Mouse (Mus musculus) CH12.LX (cell line): ENCODE measurements at regions not wholly inside any gene's neighbourhood (a gene's known extent, or its start where the extent isn't known, plus 50 kb on each side); places are given as distances from the start of the nearest gene placed in this dataset.

Experiments used
- DNase-seq: peaks from one replicate; pipeline ENCODE4 v3.0.0-alpha.2; 2013; ENCODE audit errors: extremely low read depth
- H3K27ac ChIP-seq: 2 replicates; pipeline ENCODE4 v1.5.1; 2012; ENCODE audit warnings: low read depth, mild to moderate bottlenecking, control low read depth, moderate library complexity; ENCODE audit not compliant: insufficient read depth
- H3K27me3 ChIP-seq: replicated peaks from 2 replicates; pipeline ENCODE3; 2012; ENCODE audit warnings: inconsistent platforms
- H3K36me3 ChIP-seq, 2 experiments: replicated peaks in 1 of 2; 2 replicates each; pipeline versions ENCODE3 to v1.6.1; 2012; ENCODE audit warnings: inconsistent platforms in 1 of 2, low read length in 1 of 2, mild to moderate bottlenecking in 1 of 2, mixed read lengths in 1 of 2, moderate library complexity in 1 of 2; ENCODE audit not compliant: control insufficient read depth in 1 of 2, insufficient read depth in 1 of 2
- H3K4me1 ChIP-seq, 2 experiments: 2 replicates each; pipeline ENCODE4 v1.6.1; 2012; ENCODE audit warnings: inconsistent platforms in 1 of 2, moderate library complexity in 1 of 2; ENCODE audit not compliant: insufficient read depth in 2 of 2, control insufficient read depth in 1 of 2
- H3K4me2 ChIP-seq: 2 replicates; pipeline ENCODE4 v1.6.1; 2012; ENCODE audit warnings: low read depth, mild to moderate bottlenecking, control low read depth; ENCODE audit not compliant: poor library complexity, insufficient read depth, severe bottlenecking
- H3K4me3 ChIP-seq, 3 experiments: fragments of 150-350 bp in 1 of 3; sonication (generic) in 1 of 3; replicated peaks in 1 of 3; 2 replicates each; pipeline versions ENCODE3 to v1.5.1; 2011 to 2012; ENCODE audit warnings: low read depth in 2 of 3, low read length in 2 of 3, mild to moderate bottlenecking in 2 of 3, moderate library complexity in 2 of 3, control low read depth in 1 of 3, improper control_type of control experiment in 1 of 3, inconsistent platforms in 1 of 3, mixed read lengths in 1 of 3; ENCODE audit not compliant: poor library complexity in 1 of 3
- H3K79me2 ChIP-seq: replicated peaks from 2 replicates; pipeline ENCODE4 v1.6.1; 2012; ENCODE audit warnings: mild to moderate bottlenecking, moderate library complexity; ENCODE audit not compliant: control insufficient read depth, poor library complexity, insufficient read depth, severe bottlenecking; ENCODE audit errors: extremely low read depth
- H3K9ac ChIP-seq: 2 replicates; pipeline ENCODE4 v1.6.1; 2012; ENCODE audit warnings: low read depth, mild to moderate bottlenecking, control low read depth, moderate library complexity; ENCODE audit not compliant: insufficient read depth
- H3K9me3 ChIP-seq: replicated peaks from 2 replicates; pipeline ENCODE3; 2012; ENCODE audit warnings: low read length, inconsistent platforms, mixed read lengths
- ELF1 ChIP-seq: IDR thresholded peaks from 2 replicates; pipeline ENCODE4 v1.6.1; 2014; ENCODE audit warnings: low read depth, mild to moderate bottlenecking, inconsistent platforms, low read length, improper control_type of control experiment
- EP300 ChIP-seq: IDR thresholded peaks from 2 replicates; pipeline ENCODE4 v1.6.1; 2011; ENCODE audit warnings: low read length, improper control_type of control experiment
- ETS1 ChIP-seq: conservative IDR thresholded peaks from 2 replicates; pipeline ENCODE4 v1.6.1; 2012; ENCODE audit warnings: low read depth, mild to moderate bottlenecking, inconsistent platforms, low read length, improper control_type of control experiment, moderate library complexity
- GABPA ChIP-seq: IDR thresholded peaks from 2 replicates; pipeline ENCODE4 v1.6.1; 2012; ENCODE audit warnings: low read depth, low read length, improper control_type of control experiment, inconsistent platforms; ENCODE audit not compliant: insufficient replicate concordance
- IRF4 ChIP-seq: IDR thresholded peaks from 2 replicates; pipeline ENCODE4 v1.6.1; 2014; ENCODE audit warnings: low read depth, mild to moderate bottlenecking, inconsistent platforms, low read length, improper control_type of control experiment
- KAT2A ChIP-seq: IDR thresholded peaks from 2 replicates; pipeline ENCODE4 v1.6.1; 2012; ENCODE audit warnings: low read length, improper control_type of control experiment, inconsistent platforms; ENCODE audit not compliant: insufficient replicate concordance
- MEF2A ChIP-seq: IDR thresholded peaks from 2 replicates; pipeline ENCODE4 v1.6.1; 2014; ENCODE audit warnings: low read depth, mild to moderate bottlenecking, inconsistent platforms, low read length, improper control_type of control experiment, borderline replicate concordance
- NELFE ChIP-seq: IDR thresholded peaks from 2 replicates; pipeline ENCODE4 v1.6.1; 2011; ENCODE audit warnings: low read depth, low read length, improper control_type of control experiment
- PAX5 ChIP-seq: IDR thresholded peaks from 2 replicates; pipeline ENCODE4 v1.6.1; 2012; ENCODE audit warnings: low read length, inconsistent platforms, mixed read lengths
- SMC3 ChIP-seq: IDR thresholded peaks from 2 replicates; pipeline ENCODE4 v1.6.1; 2011; ENCODE audit warnings: low read depth, low read length, improper control_type of control experiment
- TBP ChIP-seq: conservative IDR thresholded peaks from 2 replicates; pipeline ENCODE4 v1.6.1; 2011; ENCODE audit warnings: low read depth, low read length, improper control_type of control experiment
- TCF12 ChIP-seq: IDR thresholded peaks from 2 replicates; pipeline ENCODE4 v1.6.1; 2014; ENCODE audit warnings: low read depth, mild to moderate bottlenecking, inconsistent platforms, low read length, improper control_type of control experiment
- ZC3H11A ChIP-seq: IDR thresholded peaks from 2 replicates; pipeline ENCODE4 v1.6.1; 2012; ENCODE audit warnings: low read depth, mild to moderate bottlenecking, inconsistent platforms, low read length, improper control_type of control experiment
- ZMIZ1 ChIP-seq: IDR thresholded peaks from 2 replicates; pipeline ENCODE4 v1.6.1; 2012; ENCODE audit warnings: low read depth, mild to moderate bottlenecking, inconsistent platforms, low read length, improper control_type of control experiment
- dilution Hi-C: fragments of 300-500 bp; cut with MboI; formaldehyde crosslinking; loops from 2 replicates; pipeline ENCODE4 v1.14.3; 2020; ENCODE audit warnings: low sequenced_read_pairs; ENCODE audit not compliant: extremely low pct_unique_long_range_greater_than_20kb, extremely low pct_ligation_motif_present
- in situ Hi-C: fragments of 300-500 bp; cut with MboI; formaldehyde crosslinking; loops from 3 replicates; pipeline ENCODE4 v1.14.3; 2019; ENCODE audit warnings: low sequenced_read_pairs, low pct_ligation_motif_present, low pct_unique_long_range_greater_than_20kb, mixed read lengths

GRCm38 (mm10) chr19:15469541-15469940 is 477.6 kb downstream of the Psat1 start:
- Histone ChIP-seq H3K4me1 (peaks cover 0 to 4% of the 10 kb centered on the region in 2 experiments; a peak in 1 of 4 replicates), H3K9ac (no peak overlapping the region), H3K79me2 (no peaks in the 10 kb centered on the region)
- DNase-seq = no peak
- in situ Hi-C loops = no loop called here
- TF ChIP-seq PAX5 (no peak), ETS1 (no peak), ZMIZ1 (no peak), GABPA (no peak), EP300 (no peak), MEF2A (no peak)
- TF ChIP-seq, all 38 proteins: peak for 0
- Histone ChIP-seq H3K36me3 (no peaks in the 10 kb centered on the region), H3K4me3 (no peak overlapping the region), H3K4me2 (no peak overlapping the region), H3K27me3 (no peaks in the 10 kb centered on the region), H3K9me3 (no peaks in the 10 kb centered on the region), H3K27ac (no peak overlapping the region)
- dilution Hi-C loops = no loop called here

- Histone ChIP-seq H3K27ac (no peak overlapping the region), H3K27me3 (no peaks in the 10 kb centered on the region), H3K9me3 (no peaks in the 10 kb centered on the region), H3K4me2 (no peak overlapping the region), H3K79me2 (no peaks in the 10 kb centered on the region), H3K9ac (no peak overlapping the region), H3K36me3 (no peaks in the 10 kb centered on the region), H3K4me3 (no peak overlapping the region), H3K4me1 (peaks cover 0 to 4% of the 10 kb centered on the region in 2 experiments; a peak in 1 of 4 replicates)
- in situ Hi-C loops (no loop called here), dilution Hi-C loops (no loop called here)
- no peak for TF ChIP-seq ZC3H11A
- TF ChIP-seq MEF2A = no peak
- TF ChIP-seq SMC3 = no peak
- TF ChIP-seq KAT2A = no peak
- TF ChIP-seq IRF4 = no peak
- TF ChIP-seq EP300 = no peak
- TF ChIP-seq PAX5 = no peak
- TF ChIP-seq TBP = no peak
- no peak for TF ChIP-seq NELFE
- no peak for TF ChIP-seq ELF1
- no peak for TF ChIP-seq TCF12
- no peak for DNase-seq
Observed at GRCm38 (mm10) chr19:15466713-15467112, 480.4 kb downstream of the Psat1 start.
